Mouse (Mus musculus): ENCODE results near the gene Gm17728.

- TF ChIP-seq POLR2A (IDR thresholded peaks at IDR 0.05; ENCODE audit: extremely low read depth, insufficient read depth, low read length) (no peak), CTCF (IDR thresholded peaks at IDR 0.05; ENCODE audit: extremely low read depth, insufficient read depth, low read length) (no peak)
Observed at GRCm38 (mm10) chr17:9397493-9397892, 24.4 kb upstream of the Gm17728 start.

Data from cortical plate, adult 2 months (tissue).